In genomic region chr8:26698580-26698979, GRCm38 (mm10) we compare ENCODE assay signal across 9 mouse cellular contexts.
DNase-seq lines count a peak whose midpoint lies in the region; ATAC-seq and TF ChIP-seq lines count a peak whose summit lies in the region.
"Had no signal": no experiment of that assay in that cellular context is flagged by ENCODE, and none has a peak within 500 bp of the region (broad histone marks: within the 10 kb centered on the region; RNA-seq: fewer than 3 reads in every experiment).

No protein-coding gene starts in this region.

- H3K27me3 ChIP-seq in heart, embryonic 11.5 days (ENCODE audit: control insufficient read depth, insufficient read depth, low read length), result no peaks in the 10 kb centered on the region; the same call in 1 of the 2 replicates
- H3K27me3 ChIP-seq in hindbrain, embryonic 14.5 days (ENCODE audit: control insufficient read depth, insufficient read depth, low read length), result no peaks in the 10 kb centered on the region
- H3K27me3 ChIP-seq in forebrain, postnatal 0 days (ENCODE audit: insufficient read depth, low read length), result no peaks in the 10 kb centered on the region

- TF ChIP-seq CTCF in forebrain, postnatal 0 days (IDR thresholded peaks at IDR 0.05; ENCODE audit: low read depth), result no peak

- no peaks in the 10 kb centered on the region for H3K36me3 ChIP-seq in heart, embryonic 11.5 days (ENCODE audit: control insufficient read depth, insufficient read depth, low read length)
- no peaks in the 10 kb centered on the region for H3K36me3 ChIP-seq in hindbrain, embryonic 14.5 days (replicated peaks; ENCODE audit: control insufficient read depth, insufficient read depth)
- H3K36me3 ChIP-seq in forebrain, postnatal 0 days (ENCODE audit: insufficient read depth), result no peaks in the 10 kb centered on the region
- H3K36me3 ChIP-seq: G1E had no signal

- H3K27ac ChIP-seq in heart, embryonic 11.5 days (ENCODE audit: low read depth, low read length), result no peak overlapping the region
- H3K27ac ChIP-seq in hindbrain, embryonic 14.5 days, result no peak overlapping the region
- no peak overlapping the region for H3K27ac ChIP-seq in forebrain, postnatal 0 days (ENCODE audit: low read depth, low read length)

- DNase-seq in heart, adult 18-20 months, result peak; percentile 29 to 75
- peak; percentile 3 to 15 for DNase-seq in CD8-positive naive resting alpha-beta T cell, adult 2 months (ENCODE audit: low read depth in 2 of 2, low spot score in 2 of 2)
- no peak for DNase-seq in cerebellum, adult 9-10 months
- DNase-seq in hindbrain, embryonic 14.5 days (ENCODE audit: low spot score), result no peak
- no peak for DNase-seq in forebrain, postnatal 0 days

- no peak overlapping the region for H3K4me2 ChIP-seq in heart, embryonic 11.5 days
- no peak overlapping the region for H3K4me2 ChIP-seq in hindbrain, embryonic 14.5 days (replicated peaks)
- H3K4me2 ChIP-seq in forebrain, postnatal 0 days (ENCODE audit: low read depth), result no peak overlapping the region

- WGBS in heart, embryonic 11.5 days (ENCODE audit: insufficient replicate concordance), result 62% methylated on average over 7 of the region's 7 CpGs
- WGBS in hindbrain, embryonic 14.5 days, result 66% methylated on average over 7 of the region's 7 CpGs
- WGBS in forebrain, postnatal 0 days, result 71% methylated on average over 7 of the region's 7 CpGs

- H3K4me1 ChIP-seq in heart, embryonic 11.5 days (ENCODE audit: control insufficient read depth, insufficient read depth, low read length), result 0 out of 2 replicates have a peak, but pooled peaks cover 2% of the 10 kb centered on the region
- no peaks in the 10 kb centered on the region for H3K4me1 ChIP-seq in hindbrain, embryonic 14.5 days (replicated peaks; ENCODE audit: control insufficient read depth, insufficient read depth, low read length)
- no peaks in the 10 kb centered on the region for H3K4me1 ChIP-seq in forebrain, postnatal 0 days (ENCODE audit: insufficient read depth)

- H3K9me3 ChIP-seq in heart, embryonic 11.5 days (replicated peaks; ENCODE audit: control insufficient read depth, low read length), result no peaks in the 10 kb centered on the region
- no peaks in the 10 kb centered on the region for H3K9me3 ChIP-seq in hindbrain, embryonic 14.5 days (ENCODE audit: control insufficient read depth, low read length)
- H3K9me3 ChIP-seq in forebrain, postnatal 0 days (ENCODE audit: low read length), result no peaks in the 10 kb centered on the region

- H3K4me3 ChIP-seq in heart, embryonic 11.5 days (ENCODE audit: low read depth, low read length), result no peak overlapping the region
- H3K4me3 ChIP-seq in hindbrain, embryonic 14.5 days (replicated peaks; ENCODE audit: low read length), result no peak overlapping the region
- H3K4me3 ChIP-seq in forebrain, postnatal 0 days (ENCODE audit: low read depth, low read length), result no peak overlapping the region

- no peak for ATAC-seq in heart, embryonic 11.5 days (replicated peaks; ENCODE audit: insufficient number of reproducible peaks, low FRiP score, low TSS enrichment)
- peak; percentile 79 for ATAC-seq in inflammation-experienced regulatory T-cells, adult 6 months
- ATAC-seq in monocyte, adult 5-6 weeks (replicated peaks; ENCODE audit: insufficient number of reproducible peaks, low FRiP score, low TSS enrichment, poor library complexity, severe bottlenecking), result peak; percentile 90
- ATAC-seq in hindbrain, embryonic 14.5 days (ENCODE audit: low FRiP score), result no peak
- no peak for ATAC-seq in forebrain, postnatal 0 days

- H3K9ac ChIP-seq in heart, embryonic 11.5 days (ENCODE audit: low read depth, low read length), result no peak overlapping the region
- no peak overlapping the region for H3K9ac ChIP-seq in hindbrain, embryonic 14.5 days
- H3K9ac ChIP-seq in forebrain, postnatal 0 days, result no peak overlapping the region

Comparison
In these comparisons a context has a peak if more than half of its experiments do, and no peak if none do; other contexts are left out.
1. DNase-seq: peak in heart, adult 18-20 months (2 of 2) and CD8-positive naive resting alpha-beta T cell, adult 2 months (2 of 2); none in cerebellum, adult 9-10 months (single experiment), hindbrain, embryonic 14.5 days (single experiment) and forebrain, postnatal 0 days (single experiment).
2. ATAC-seq: peak in inflammation-experienced regulatory T-cells, adult 6 months (single experiment) and monocyte, adult 5-6 weeks (single experiment); none in heart, embryonic 11.5 days (single experiment), hindbrain, embryonic 14.5 days (single experiment) and forebrain, postnatal 0 days (single experiment).